Mouse (Mus musculus): Measurements from ENCODE around the gene Rrnad1. TPM values are rescaled to one million over a fixed set of nuclear protein-coding genes. Genes with fewer than 3 reads are reported as not detected.
"Not testable (repeated sequence)": the region's sequence is repeated elsewhere in the genome, so short reads cannot be mapped to it uniquely, and the experiment has no call there.

The Rrnad1 gene
- polyA plus RNA-seq, 1 experiment from 2014 or later, result 20.7 TPM

- 5% methylated on average over 4 of the region's 4 CpGs for WGBS
- Histone ChIP-seq H3K9ac (peak overlapping the region; percentile 51), H3K4me1 (peaks cover 51% of the 10 kb centered on the region), H3K4me3 (peak overlapping the region; percentile 39), H3K36me3 (ENCODE audit: poor library complexity, severe bottlenecking) (peaks cover 20% of the 10 kb centered on the region), H3K27ac (peak overlapping the region; percentile 76; the same call in 1 of the 2 replicates), H3K27me3 (no peaks in the 10 kb centered on the region), H3K9me3 (replicated peaks) (no peaks in the 10 kb centered on the region), H3K4me2 (peak overlapping the region; percentile 97)
- no peak for ATAC-seq
Measured at GRCm38 (mm10) chr3:87909874-87910273, 20.6 kb downstream of the Rrnad1 start.

- H3K27ac ChIP-seq, result peak overlapping the region; percentile 76; the same call in 1 of the 2 replicates
- no peaks in the 10 kb centered on the region for H3K9me3 ChIP-seq (replicated peaks)
- 94% methylated on average over 2 of the region's 2 CpGs for WGBS
- H3K4me2 ChIP-seq, result peak overlapping the region; percentile 97
- H3K4me3 ChIP-seq, result 0 out of 2 replicates have a peak overlapping the region, but pooled peaks have one; percentile 39
- H3K4me1 ChIP-seq, result peaks cover 51% of the 10 kb centered on the region
- peaks cover 15% of the 10 kb centered on the region for H3K36me3 ChIP-seq (ENCODE audit: poor library complexity, severe bottlenecking)
- H3K9ac ChIP-seq, result peak overlapping the region; percentile 51; the same call in 1 of the 2 replicates
- ATAC-seq, result no peak
- H3K27me3 ChIP-seq, result no peaks in the 10 kb centered on the region
Measured at GRCm38 (mm10) chr3:87909381-87909780, 21.1 kb downstream of the Rrnad1 start.

DNA sequence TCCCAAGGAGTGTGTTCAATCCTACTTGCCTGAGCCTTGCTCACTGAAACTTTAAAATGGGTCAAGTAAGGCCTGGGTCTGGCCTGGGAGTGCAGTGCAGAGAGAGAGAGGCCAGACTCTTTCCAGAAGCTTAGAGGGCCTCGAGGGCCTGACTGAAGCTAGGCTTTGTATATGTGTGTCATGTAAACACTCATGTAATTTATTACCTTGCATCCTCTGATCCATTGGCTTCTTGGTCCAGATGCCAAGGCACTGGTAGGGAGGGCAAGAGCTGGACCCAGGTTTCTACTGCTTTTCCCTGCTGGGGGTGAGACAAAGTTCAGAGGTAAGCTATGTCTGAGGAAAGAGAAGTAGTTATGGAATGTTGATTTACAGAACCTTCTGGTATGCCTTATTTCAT, 22.6 kb downstream of the Rrnad1 start:
- Histone ChIP-seq H3K9ac (peak overlapping the region; percentile 98), H3K4me3 (peak overlapping the region; percentile 97), H3K4me2 (peak overlapping the region; percentile 97), H3K27me3 (no peaks in the 10 kb centered on the region), H3K36me3 (ENCODE audit: poor library complexity, severe bottlenecking) (peaks cover under 1% of the 10 kb centered on the region; the same call in 1 of the 2 replicates), H3K9me3 (replicated peaks) (no peaks in the 10 kb centered on the region), H3K4me1 (peaks cover 51% of the 10 kb centered on the region), H3K27ac (0 out of 2 replicates have a peak overlapping the region, but pooled peaks have one; percentile 97)
- WGBS, result 7% methylated on average over 1 of the region's 1 CpGs
- no peak for ATAC-seq

DNA sequence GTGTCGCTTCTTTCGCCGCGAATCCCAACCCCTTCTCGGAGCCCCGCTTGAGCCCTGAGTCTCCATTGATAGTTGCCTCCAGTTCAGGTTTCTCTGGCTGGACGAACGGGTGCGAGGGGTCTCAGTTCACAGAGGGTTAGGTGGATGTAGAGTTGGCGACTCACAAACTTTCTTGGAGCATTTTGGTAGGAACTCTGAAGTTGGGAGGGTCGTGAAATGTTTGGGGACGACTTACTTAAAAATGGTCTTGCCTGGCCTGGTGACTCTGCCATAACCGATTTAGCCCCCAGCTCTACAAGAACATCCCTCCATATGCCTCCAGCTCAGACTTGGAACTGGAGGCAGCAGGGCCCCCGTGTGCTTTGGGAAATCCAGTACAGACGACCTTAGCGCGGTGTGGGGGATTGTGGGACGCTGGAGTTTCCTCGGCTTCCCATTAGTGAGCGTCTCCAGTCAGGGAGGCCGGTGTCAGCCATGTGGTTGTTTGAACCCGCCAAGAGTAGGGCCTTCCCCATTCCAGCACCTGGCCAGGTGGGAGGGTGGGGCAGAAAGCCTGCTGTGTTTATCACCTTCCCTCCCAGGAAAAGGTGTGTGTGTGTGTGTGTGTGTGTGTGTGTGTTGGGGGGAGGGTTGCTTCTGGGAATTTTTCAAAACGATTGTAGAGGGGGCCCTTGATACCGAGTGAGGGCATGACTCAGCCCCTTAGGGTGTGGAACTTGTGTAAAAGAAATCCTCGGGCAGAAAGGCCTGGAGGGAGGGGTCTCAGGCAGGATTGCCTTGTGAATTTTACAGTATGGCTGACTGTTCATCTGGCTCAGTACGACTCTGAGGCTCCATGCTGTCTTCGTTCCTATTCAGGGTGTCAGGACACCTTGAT, 23.3 kb downstream of the Rrnad1 start:
- Histone ChIP-seq H3K9ac (peak overlapping the region; percentile 98), H3K9me3 (replicated peaks) (no peaks in the 10 kb centered on the region), H3K4me2 (peak overlapping the region; percentile 97), H3K36me3 (ENCODE audit: poor library complexity, severe bottlenecking) (no peaks in the 10 kb centered on the region), H3K4me1 (peaks cover 51% of the 10 kb centered on the region), H3K27ac (peak overlapping the region; percentile 97), H3K27me3 (no peaks in the 10 kb centered on the region), H3K4me3 (peak overlapping the region; percentile 97)
- WGBS, result under 1% methylated on average over 27 of the region's 27 CpGs
- no peak for ATAC-seq

GRCm38 (mm10) chr3:87906601-87906980, 23.9 kb downstream of the Rrnad1 start:
- no peaks in the 10 kb centered on the region for H3K9me3 ChIP-seq (replicated peaks)
- H3K4me3 ChIP-seq, result peak overlapping the region; percentile 97
- H3K4me2 ChIP-seq, result peak overlapping the region; percentile 97
- peak overlapping the region; percentile 98 for H3K9ac ChIP-seq
- H3K27ac ChIP-seq, result peak overlapping the region; percentile 97
- H3K36me3 ChIP-seq (ENCODE audit: poor library complexity, severe bottlenecking), result no peaks in the 10 kb centered on the region
- WGBS, result under 1% methylated on average over 40 of the region's 47 CpGs
- no peaks in the 10 kb centered on the region for H3K27me3 ChIP-seq
- H3K4me1 ChIP-seq, result peaks cover 45% of the 10 kb centered on the region
- peak; percentile 42; the same call in 1 of the 2 replicates for ATAC-seq

DNA sequence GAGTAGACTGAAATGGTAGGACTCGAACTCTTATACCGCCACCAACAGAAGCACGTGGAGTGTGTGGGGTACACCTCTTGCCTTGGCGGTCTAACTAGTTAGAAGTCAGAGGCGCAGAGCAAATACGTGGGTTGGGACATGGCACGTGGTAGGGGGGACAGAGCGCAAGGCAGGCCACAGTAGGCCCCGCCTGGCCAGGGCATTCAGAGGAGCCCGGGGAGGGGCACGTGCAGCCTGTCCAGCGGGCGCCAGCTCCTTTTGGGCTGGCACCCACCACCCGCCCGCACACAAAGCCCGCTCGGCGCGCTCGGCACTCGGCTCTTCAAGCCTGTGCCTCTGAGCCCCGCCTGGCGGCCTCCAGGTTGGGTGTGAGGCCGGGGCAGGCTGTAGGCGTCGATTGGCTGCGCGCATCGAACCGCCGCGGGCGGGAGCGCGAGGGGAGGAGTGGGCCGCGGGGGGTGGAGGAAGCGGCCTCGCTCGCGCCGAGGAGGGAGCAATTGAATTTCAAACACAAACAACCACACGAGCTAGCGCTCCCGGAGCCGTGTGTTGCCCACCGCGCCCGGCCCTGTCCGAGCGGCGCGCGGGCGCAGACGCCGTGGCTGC, 24.5 kb downstream of the Rrnad1 start, which contains the start of gene Hdgf:
Gene Hdgf (plus strand): TSS at position 442 of the 606 bp plus-strand sequence.
- Histone ChIP-seq H3K9me3 (replicated peaks) (no peaks in the 10 kb centered on the region), H3K4me3 (peak within 1 kb of the TSS; percentile 97), H3K9ac (peak within 1 kb of the TSS; percentile 98), H3K27ac (peak within 1 kb of the TSS; percentile 97), H3K27me3 (no peaks in the 10 kb centered on the region), H3K4me2 (peak within 1 kb of the TSS; percentile 97), H3K4me1 (peaks cover 40% of the 10 kb centered on the region), H3K36me3 (ENCODE audit: poor library complexity, severe bottlenecking) (no peaks in the 10 kb centered on the region)
- 1% methylated on average over 44 of the region's 57 CpGs for WGBS
- ATAC-seq, result peak; percentile 96

GRCm38 (mm10) chr3:87903821-87904220, 26.7 kb downstream of the Rrnad1 start:
- no peak overlapping the region for H3K9ac ChIP-seq
- H3K27me3 ChIP-seq, result no peaks in the 10 kb centered on the region
- no peaks in the 10 kb centered on the region for H3K36me3 ChIP-seq (ENCODE audit: poor library complexity, severe bottlenecking)
- WGBS, result 51% methylated on average over 5 of the region's 5 CpGs
- H3K4me3 ChIP-seq, result no peak overlapping the region
- no peak for ATAC-seq
- H3K9me3 ChIP-seq (replicated peaks), result no peaks in the 10 kb centered on the region
- H3K4me2 ChIP-seq, result no peak overlapping the region
- peaks cover 19% of the 10 kb centered on the region for H3K4me1 ChIP-seq
- no peak overlapping the region for H3K27ac ChIP-seq

GRCm38 (mm10) chr3:87901959-87902358, 28.6 kb downstream of the Rrnad1 start:
- H3K27me3 ChIP-seq; ATAC-seq; H3K27ac ChIP-seq; H3K9ac ChIP-seq; H3K9me3 ChIP-seq (replicated peaks); H3K4me2 ChIP-seq; H3K4me1 ChIP-seq; H3K36me3 ChIP-seq (ENCODE audit: poor library complexity, severe bottlenecking); H3K4me3 ChIP-seq: not testable (repeated sequence)
- 81% methylated on average over 6 of the region's 6 CpGs for WGBS

DNA sequence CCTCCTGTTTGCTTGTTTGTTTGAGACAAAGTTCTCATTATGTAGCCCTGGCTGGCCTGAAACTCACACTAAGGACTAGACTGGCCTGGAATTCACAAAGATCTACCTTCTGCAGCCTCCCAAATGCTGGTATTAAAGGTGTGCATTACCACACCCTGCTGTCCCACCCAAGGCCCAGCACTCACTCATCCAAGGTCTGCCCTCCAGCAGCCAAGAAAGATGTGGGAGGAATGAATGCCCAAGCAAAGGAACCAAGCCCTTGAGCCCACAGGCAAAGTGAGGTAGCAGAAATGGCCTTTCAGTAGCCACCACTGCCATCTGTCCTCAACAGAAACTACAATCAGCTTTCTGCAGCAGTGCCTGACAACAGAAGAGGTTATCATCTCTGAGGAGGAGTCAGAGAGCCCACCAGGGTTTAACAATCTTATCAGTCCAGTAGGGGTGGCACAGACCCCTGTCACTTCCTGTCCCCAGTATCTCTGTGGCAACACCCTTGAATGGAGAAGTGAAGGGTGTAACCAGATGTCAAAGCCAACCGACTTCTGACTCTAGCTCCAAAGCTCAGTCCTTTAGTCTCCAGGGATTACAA, 29.4 kb downstream of the Rrnad1 start:
- Histone ChIP-seq H3K36me3 (ENCODE audit: poor library complexity, severe bottlenecking) (no peaks in the 10 kb centered on the region), H3K27ac (no peak overlapping the region), H3K4me3 (no peak overlapping the region), H3K27me3 (no peaks in the 10 kb centered on the region), H3K9me3 (replicated peaks) (no peaks in the 10 kb centered on the region), H3K9ac (no peak overlapping the region), H3K4me2 (no peak overlapping the region), H3K4me1 (no peaks in the 10 kb centered on the region)
- WGBS, result 76% methylated on average over 1 of the region's 1 CpGs
- ATAC-seq, result no peak

GRCm38 (mm10) chr3:87899776-87900175, 30.7 kb downstream of the Rrnad1 start:
- H3K9ac ChIP-seq, result no peak overlapping the region
- 79% methylated on average over 3 of the region's 3 CpGs for WGBS
- H3K27ac ChIP-seq, result no peak overlapping the region

DNA sequence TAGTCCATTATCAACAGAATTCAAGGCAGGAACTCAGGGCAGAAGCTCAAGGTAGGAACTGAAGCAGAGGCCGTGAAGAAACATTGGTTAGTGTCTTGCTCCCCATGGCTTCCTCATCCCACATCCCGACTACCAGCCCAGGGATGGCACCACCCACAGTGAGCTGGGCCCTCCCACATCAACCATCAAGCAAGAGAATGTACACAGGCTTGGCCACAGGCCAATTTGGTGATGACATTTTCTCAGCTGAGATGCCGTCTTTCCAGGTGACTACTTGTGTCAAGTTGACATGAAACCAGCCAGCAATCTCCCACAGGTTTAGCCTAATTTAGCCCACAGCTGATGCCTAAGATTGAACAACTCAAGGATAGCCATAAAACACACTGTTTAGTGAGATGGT, 31.3 kb downstream of the Rrnad1 start:
- Histone ChIP-seq H3K9ac (no peak overlapping the region), H3K27me3 (no peaks in the 10 kb centered on the region), H3K4me1 (no peaks in the 10 kb centered on the region), H3K9me3 (replicated peaks) (no peaks in the 10 kb centered on the region), H3K4me2 (no peak overlapping the region), H3K36me3 (ENCODE audit: poor library complexity, severe bottlenecking) (no peaks in the 10 kb centered on the region), H3K4me3 (no peak overlapping the region), H3K27ac (no peak overlapping the region)
- no peak for ATAC-seq
- WGBS, result 64% methylated on average over 3 of the region's 3 CpGs

More at GRCm38 (mm10) chr3:87899776-87900175, 30.7 kb downstream of the Rrnad1 start:
- no peaks in the 10 kb centered on the region for H3K27me3 ChIP-seq
- no peaks in the 10 kb centered on the region for H3K4me1 ChIP-seq
- H3K4me3 ChIP-seq, result no peak overlapping the region
- H3K4me2 ChIP-seq, result no peak overlapping the region
- ATAC-seq, result no peak
- H3K9me3 ChIP-seq (replicated peaks), result no peaks in the 10 kb centered on the region
- H3K36me3 ChIP-seq (ENCODE audit: poor library complexity, severe bottlenecking), result no peaks in the 10 kb centered on the region
